Mouse (Mus musculus): ENCODE measurements around the gene Itga9. TPM values are rescaled to one million over a fixed set of nuclear protein-coding genes. Genes with fewer than 3 reads are reported as not detected.
A peak's percentile ranks its signal among the peaks of the same experiment; 100 is the strongest.

Gene Itga9
- polyA plus RNA-seq (2015; fragmentation: Nextera tagmentation; extraction: Ambion mirVana) = 0.48 and 0.55 TPM in 2 replicates

DNA sequence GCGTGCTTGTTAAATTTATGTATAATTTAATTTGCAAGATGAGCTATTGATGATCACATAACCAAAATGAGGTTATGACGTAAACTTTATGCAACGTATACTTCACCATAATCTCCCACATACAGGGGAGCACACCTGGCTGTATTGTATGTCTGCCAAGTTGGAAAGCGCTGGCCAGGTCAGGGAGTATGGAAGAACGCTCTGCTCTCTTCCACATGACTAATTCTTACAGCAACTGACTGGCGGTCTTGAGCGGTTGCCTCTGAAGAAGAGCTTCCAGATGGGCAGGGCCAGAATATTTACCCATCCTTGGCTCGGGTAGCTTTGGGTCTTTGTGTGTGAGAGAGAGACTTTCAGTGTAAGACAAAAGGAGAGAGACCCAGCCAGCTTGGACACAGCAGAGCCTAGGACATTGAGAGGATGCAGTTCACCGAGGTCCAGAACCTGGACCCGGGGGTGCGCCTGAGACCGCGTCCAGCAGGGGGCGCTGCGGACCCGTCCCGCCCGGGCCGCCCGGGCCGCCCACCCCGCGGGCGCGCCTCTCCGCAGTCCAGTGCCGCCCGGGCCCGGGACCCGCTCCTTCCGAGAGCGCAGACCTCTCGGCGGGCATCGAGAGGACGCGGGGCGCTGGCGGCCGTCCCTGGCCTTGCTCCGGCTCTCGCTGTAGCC lies at the start of gene Itga9:
Itga9 (plus strand) TSS at position 543 of the 669 bp plus-strand sequence.
- ATAC-seq = peak; percentile 90
- H3K27ac ChIP-seq = no peak within 1 kb of the TSS
- 11% methylated on average over 40 of the region's 42 CpGs for WGBS
- peak within 1 kb of the TSS; percentile 75 for H3K9ac ChIP-seq
- no peaks in the 10 kb centered on the region for H3K9me3 ChIP-seq (replicated peaks)
- peaks cover 8% of the 10 kb centered on the region for H3K4me1 ChIP-seq
- H3K4me2 ChIP-seq = peak within 1 kb of the TSS; percentile 97
- H3K36me3 ChIP-seq (ENCODE audit: poor library complexity, severe bottlenecking) = no peaks in the 10 kb centered on the region
- peak within 1 kb of the TSS; percentile 66 for H3K4me3 ChIP-seq
- H3K27me3 ChIP-seq = peaks cover 44% of the 10 kb centered on the region

DNA sequence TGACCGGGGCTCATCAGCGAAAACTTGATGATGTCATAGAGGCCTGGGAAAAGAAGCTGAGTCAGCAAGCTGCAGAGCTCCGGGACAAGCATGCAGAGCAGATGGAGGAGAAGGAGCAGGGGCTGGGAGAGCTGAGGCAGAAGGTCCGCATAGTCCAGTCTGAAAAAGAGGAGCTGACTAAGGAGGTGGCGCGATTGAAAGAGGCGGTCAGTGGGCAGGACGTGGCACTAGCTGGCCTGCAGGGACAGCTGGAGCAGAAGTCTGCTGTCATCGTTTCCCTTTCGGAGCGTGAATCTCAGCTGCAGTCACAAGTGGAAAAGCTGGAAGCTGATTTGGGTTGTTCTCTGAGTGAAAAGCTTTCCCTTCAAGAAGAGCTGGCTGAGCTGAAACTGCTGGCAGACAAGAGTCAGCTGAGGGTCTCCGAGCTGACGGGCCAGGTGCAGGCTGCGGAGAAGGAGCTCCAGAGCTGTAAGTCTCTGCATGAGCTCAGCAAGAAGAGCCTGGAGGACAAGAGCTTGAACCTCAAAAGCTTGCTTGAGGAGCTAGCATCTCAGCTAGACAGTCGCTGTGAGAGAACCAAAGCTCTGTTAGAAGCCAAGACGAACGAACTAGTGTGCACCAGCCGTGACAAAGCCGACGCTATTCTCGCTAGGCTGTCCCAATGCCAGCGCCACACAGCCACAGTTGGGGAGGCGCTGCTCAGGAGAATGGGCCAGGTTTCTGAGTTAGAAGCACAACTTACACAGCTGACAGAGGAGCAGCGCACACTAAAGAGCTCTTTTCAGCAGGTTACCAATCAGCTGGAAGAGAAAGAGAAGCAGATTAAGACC lies 49.3 kb upstream of the Itga9 start:
- Histone ChIP-seq H3K4me3 (no peak overlapping the region), H3K4me2 (no peak overlapping the region), H3K36me3 (ENCODE audit: poor library complexity, severe bottlenecking) (peaks cover 85% of the 10 kb centered on the region), H3K9me3 (replicated peaks) (no peaks in the 10 kb centered on the region), H3K4me1 (no peaks in the 10 kb centered on the region), H3K9ac (no peak overlapping the region), H3K27ac (peak overlapping the region; percentile 59), H3K27me3 (no peaks in the 10 kb centered on the region)
- ATAC-seq = no peak
- WGBS = 75% methylated on average over 24 of the region's 24 CpGs

DNA sequence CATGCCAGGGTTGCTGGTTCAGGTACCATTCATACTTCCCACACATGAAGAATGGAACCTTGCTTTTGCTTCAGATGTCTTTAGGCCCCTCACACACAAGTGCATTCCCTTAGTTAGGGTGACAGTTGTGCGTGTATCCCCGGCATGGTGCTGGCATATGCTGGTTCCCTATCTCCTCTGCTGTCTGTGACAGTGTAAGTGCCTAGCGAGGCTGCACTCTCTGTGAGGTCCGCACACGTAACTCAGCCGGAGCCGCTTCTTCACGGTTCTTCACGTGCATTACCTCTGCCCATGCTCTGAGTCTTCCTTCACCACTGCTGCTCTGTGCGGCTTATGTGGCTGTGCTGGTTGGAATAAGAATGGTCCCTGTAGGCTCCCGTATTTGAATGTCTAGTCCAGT lies 43.1 kb upstream of the Itga9 start:
- Histone ChIP-seq H3K27ac (no peak overlapping the region), H3K4me2 (no peak overlapping the region), H3K4me1 (no peaks in the 10 kb centered on the region), H3K9me3 (replicated peaks) (no peaks in the 10 kb centered on the region), H3K27me3 (no peaks in the 10 kb centered on the region), H3K4me3 (no peak overlapping the region), H3K9ac (no peak overlapping the region), H3K36me3 (ENCODE audit: poor library complexity, severe bottlenecking) (peaks cover 95% of the 10 kb centered on the region)
- WGBS = 95% methylated on average over 11 of the region's 11 CpGs
- ATAC-seq = no peak

DNA sequence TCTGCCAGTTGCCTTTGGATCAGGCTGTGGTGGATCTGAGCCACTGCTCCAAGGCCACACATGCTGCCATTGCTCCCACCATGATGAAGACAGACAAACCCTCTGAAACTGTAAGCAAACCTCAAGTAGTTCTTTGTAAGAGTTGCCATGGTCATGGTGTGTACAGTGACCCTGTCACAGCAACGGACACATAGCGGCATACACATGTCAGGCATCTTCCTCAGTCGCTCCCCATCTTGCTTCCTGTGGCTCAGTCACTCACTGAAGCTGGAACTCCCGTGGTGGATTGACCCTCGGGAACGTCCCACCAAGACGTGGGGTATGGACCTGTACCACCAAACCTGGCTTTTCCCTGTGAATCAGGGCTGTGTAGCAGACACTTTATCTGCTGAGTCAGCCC lies 42.6 kb upstream of the Itga9 start:
- 92% methylated on average over 7 of the region's 7 CpGs for WGBS
- no peak overlapping the region for H3K9ac ChIP-seq
- no peak for ATAC-seq
- no peaks in the 10 kb centered on the region for H3K4me1 ChIP-seq
- H3K4me2 ChIP-seq = no peak overlapping the region
- no peaks in the 10 kb centered on the region for H3K27me3 ChIP-seq
- no peak overlapping the region for H3K4me3 ChIP-seq
- peaks cover 91% of the 10 kb centered on the region for H3K36me3 ChIP-seq (ENCODE audit: poor library complexity, severe bottlenecking)
- H3K27ac ChIP-seq = no peak overlapping the region
- H3K9me3 ChIP-seq (replicated peaks) = no peaks in the 10 kb centered on the region

DNA sequence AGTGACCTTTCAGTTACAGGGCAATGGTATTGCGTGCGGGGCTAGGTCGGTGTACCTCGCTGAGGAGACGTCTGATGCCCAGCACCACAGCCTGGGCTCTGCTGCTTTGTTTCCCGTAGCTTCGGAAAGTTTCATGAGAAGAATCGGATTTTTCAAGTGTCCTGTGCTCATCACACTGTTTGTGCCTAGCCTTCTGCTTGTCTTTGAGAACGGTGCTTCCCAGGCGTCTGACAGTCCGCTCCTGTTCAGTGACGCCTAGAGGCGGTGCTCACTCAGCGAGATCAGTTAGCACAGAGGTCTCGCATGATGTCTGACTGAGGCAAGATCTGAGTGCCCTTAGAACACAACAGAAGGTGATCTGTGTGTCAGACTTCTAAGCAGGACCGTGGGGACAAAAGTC lies 41.8 kb upstream of the Itga9 start:
- peaks cover 91% of the 10 kb centered on the region for H3K36me3 ChIP-seq (ENCODE audit: poor library complexity, severe bottlenecking)
- no peak overlapping the region for H3K4me3 ChIP-seq
- no peaks in the 10 kb centered on the region for H3K9me3 ChIP-seq (replicated peaks)
- H3K4me1 ChIP-seq = no peaks in the 10 kb centered on the region
- ATAC-seq = no peak
- no peak overlapping the region for H3K4me2 ChIP-seq
- H3K27ac ChIP-seq = no peak overlapping the region
- no peaks in the 10 kb centered on the region for H3K27me3 ChIP-seq
- H3K9ac ChIP-seq = no peak overlapping the region
- 95% methylated on average over 16 of the region's 16 CpGs for WGBS

DNA sequence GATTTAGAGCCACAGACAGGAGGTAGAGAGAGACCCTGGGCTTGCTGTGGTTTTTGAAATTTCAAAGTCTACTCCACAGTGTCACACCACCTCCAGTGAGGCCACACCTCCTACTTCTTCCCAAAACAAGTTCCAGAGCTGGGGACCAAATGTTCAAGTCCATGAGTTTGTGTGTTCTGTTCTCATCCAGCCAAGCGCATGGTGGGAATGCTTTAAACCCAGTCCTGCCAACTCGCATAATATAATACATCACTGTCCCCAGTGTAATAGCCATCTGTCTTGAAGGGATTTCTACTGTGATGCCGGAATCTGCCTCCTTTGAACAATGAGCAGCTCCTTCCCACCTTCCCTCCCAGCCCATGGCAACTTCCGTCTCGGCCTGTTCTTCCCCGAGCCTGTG lies 37.2 kb upstream of the Itga9 start:
- Histone ChIP-seq H3K36me3 (ENCODE audit: poor library complexity, severe bottlenecking) (peaks cover 88% of the 10 kb centered on the region), H3K9ac (no peak overlapping the region), H3K4me1 (no peaks in the 10 kb centered on the region), H3K27me3 (no peaks in the 10 kb centered on the region), H3K9me3 (replicated peaks) (no peaks in the 10 kb centered on the region), H3K4me3 (no peak overlapping the region), H3K27ac (no peak overlapping the region), H3K4me2 (no peak overlapping the region)
- 85% methylated on average over 6 of the region's 6 CpGs for WGBS
- ATAC-seq = no peak; the same call in 1 of the 2 replicates

DNA sequence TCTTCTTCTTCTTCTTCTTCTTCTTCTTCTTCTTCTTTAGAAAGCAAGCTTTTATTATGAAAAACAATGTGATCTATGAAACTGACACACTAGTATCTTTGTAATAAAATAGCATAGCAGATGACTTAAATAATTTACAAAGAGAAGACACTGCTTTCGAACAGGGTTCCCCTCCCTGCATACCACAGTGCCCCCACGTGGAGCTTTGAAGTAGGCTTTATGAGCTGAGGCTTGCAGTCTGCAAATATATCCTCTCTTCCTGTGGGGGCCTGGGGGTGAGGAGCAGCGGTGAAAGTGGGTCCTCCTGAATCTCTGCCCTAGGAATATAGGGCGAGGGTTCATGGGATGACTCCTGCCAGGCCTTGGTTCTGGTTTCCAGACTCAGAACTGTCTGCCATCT lies 35.6 kb upstream of the Itga9 start:
- Histone ChIP-seq H3K4me1 (no peaks in the 10 kb centered on the region), H3K9ac (no peak overlapping the region), H3K27me3 (no peaks in the 10 kb centered on the region), H3K4me2 (no peak overlapping the region), H3K4me3 (no peak overlapping the region), H3K9me3 (replicated peaks) (no peaks in the 10 kb centered on the region), H3K36me3 (ENCODE audit: poor library complexity, severe bottlenecking) (peaks cover 85% of the 10 kb centered on the region), H3K27ac (no peak overlapping the region)
- 84% methylated on average over 4 of the region's 4 CpGs for WGBS
- ATAC-seq = no peak

DNA sequence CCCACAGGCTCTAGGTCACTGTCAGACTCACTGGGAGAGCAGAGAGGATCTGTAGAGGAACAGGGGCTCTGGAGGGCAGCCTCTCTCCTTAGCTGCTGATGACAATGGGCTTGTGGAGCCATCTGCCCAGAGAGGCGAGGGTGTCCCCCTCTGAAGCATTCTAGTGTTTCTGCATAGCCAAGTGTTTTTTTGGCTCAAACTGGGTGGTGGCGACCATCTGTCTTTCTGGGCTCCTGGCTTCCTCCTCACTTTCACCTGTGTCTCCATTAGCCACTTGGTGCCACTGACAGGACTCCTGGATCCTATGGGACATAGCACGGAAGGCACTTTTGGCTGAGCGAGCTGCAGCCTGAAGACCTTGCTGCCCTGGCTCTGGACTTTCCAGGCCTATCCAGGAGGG lies 34.8 kb upstream of the Itga9 start:
- Histone ChIP-seq H3K4me2 (no peak overlapping the region), H3K9me3 (replicated peaks) (no peaks in the 10 kb centered on the region), H3K4me1 (no peaks in the 10 kb centered on the region), H3K27me3 (no peaks in the 10 kb centered on the region), H3K4me3 (no peak overlapping the region), H3K36me3 (ENCODE audit: poor library complexity, severe bottlenecking) (peaks cover 83% of the 10 kb centered on the region), H3K9ac (no peak overlapping the region), H3K27ac (no peak overlapping the region)
- WGBS = 80% methylated on average over 4 of the region's 4 CpGs
- no peak for ATAC-seq

DNA sequence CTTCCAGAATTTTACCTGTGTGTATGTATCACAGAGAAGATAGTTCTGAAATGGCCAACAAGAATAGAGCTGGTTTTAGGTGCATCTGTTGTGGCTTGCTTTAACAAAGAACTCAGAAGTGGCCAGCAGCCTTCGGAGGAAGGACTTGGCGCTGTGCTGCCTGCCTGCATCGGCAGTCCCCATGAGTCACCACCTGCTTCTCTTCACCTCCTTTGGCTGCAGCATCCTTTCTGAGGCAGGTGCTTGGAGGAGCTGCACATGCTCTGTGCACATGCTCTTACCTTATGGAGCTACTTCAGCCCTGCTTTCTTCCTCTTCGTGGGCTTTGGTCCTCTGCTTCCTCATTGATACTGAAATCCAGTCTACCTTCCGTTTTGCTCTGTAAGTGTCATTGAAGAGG lies 31.6 kb upstream of the Itga9 start:
- ATAC-seq = no peak
- Histone ChIP-seq H3K4me3 (no peak overlapping the region), H3K4me2 (no peak overlapping the region), H3K9me3 (replicated peaks) (no peaks in the 10 kb centered on the region), H3K4me1 (no peaks in the 10 kb centered on the region), H3K27me3 (no peaks in the 10 kb centered on the region), H3K9ac (no peak overlapping the region), H3K27ac (no peak overlapping the region), H3K36me3 (ENCODE audit: poor library complexity, severe bottlenecking) (peaks cover 75% of the 10 kb centered on the region)
- WGBS = 91% methylated on average over 5 of the region's 5 CpGs

DNA sequence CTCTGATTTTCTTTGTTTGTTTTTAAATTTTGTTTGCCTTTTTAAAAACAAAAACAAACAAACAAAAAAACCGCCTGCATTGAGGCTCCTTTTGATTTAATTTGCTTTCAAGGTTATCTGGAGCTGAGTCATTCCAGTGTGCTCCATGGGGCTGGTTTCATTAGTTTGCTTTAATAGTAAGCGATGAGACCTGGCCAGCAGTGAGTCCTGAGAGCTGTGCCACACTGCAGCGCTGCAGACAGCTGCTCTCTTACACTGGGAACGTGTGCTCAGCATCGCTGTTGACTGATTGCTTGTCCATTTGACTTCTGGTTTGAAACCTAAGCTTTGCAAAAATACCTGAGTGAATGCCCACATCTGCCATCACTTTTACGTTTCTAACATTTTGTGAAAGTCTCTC lies 26.1 kb upstream of the Itga9 start:
- no peak overlapping the region for H3K4me2 ChIP-seq
- H3K27ac ChIP-seq = no peak overlapping the region
- WGBS = 81% methylated on average over 6 of the region's 6 CpGs
- no peaks in the 10 kb centered on the region for H3K9me3 ChIP-seq (replicated peaks)
- H3K4me3 ChIP-seq = no peak overlapping the region
- no peak overlapping the region for H3K9ac ChIP-seq
- H3K27me3 ChIP-seq = no peaks in the 10 kb centered on the region
- ATAC-seq = no peak
- no peaks in the 10 kb centered on the region for H3K4me1 ChIP-seq
- H3K36me3 ChIP-seq (ENCODE audit: poor library complexity, severe bottlenecking) = peaks cover 59% of the 10 kb centered on the region

DNA sequence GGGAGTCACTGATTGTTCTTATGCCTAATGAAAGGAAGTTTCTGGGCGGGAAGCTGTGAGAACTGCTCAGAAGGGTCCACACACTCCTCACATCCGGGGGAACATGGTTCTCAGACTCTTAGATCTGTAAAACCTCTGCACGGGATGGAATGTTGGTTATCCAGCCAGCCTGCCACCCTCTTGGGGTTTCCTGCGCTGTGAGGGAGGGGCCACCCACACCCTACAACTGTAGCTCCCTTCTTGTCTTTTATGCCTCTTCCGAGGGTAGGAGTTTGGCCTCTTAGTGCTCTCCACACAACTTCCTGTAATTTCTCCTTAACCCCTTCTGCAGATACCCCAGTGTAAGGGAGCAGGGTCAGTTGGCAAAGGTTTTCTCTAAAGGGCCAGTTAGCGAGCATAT lies 23.7 kb upstream of the Itga9 start:
- Histone ChIP-seq H3K4me1 (no peaks in the 10 kb centered on the region), H3K27ac (no peak overlapping the region), H3K4me2 (no peak overlapping the region), H3K9me3 (replicated peaks) (no peaks in the 10 kb centered on the region), H3K36me3 (ENCODE audit: poor library complexity, severe bottlenecking) (peaks cover 42% of the 10 kb centered on the region), H3K4me3 (no peak overlapping the region), H3K9ac (no peak overlapping the region), H3K27me3 (no peaks in the 10 kb centered on the region)
- 88% methylated on average over 6 of the region's 6 CpGs for WGBS
- no peak for ATAC-seq

DNA sequence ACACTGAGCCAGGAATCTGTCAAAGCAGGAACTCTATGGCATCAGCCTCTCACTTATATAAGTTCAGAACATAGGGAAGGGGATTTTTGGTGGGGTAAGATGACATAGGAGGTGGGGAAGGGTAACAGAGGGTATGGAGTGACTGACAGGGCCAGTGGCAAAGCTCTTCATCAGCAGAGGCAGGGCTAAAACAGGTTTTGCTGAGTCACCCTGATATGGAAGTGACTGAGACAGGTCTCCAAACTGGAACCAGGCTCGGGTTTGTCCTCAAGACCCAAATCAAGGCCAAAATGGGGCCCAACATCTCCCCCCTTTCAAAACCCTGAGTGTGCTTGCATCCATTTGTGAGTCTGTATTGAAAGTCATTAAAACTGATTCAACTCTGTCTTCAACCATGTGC lies 21.7 kb upstream of the Itga9 start:
- Histone ChIP-seq H3K4me1 (no peaks in the 10 kb centered on the region), H3K9ac (no peak overlapping the region), H3K4me2 (no peak overlapping the region), H3K4me3 (no peak overlapping the region), H3K27me3 (no peaks in the 10 kb centered on the region), H3K36me3 (ENCODE audit: poor library complexity, severe bottlenecking) (peaks cover 33% of the 10 kb centered on the region), H3K27ac (no peak overlapping the region), H3K9me3 (replicated peaks) (no peaks in the 10 kb centered on the region)
- ATAC-seq = no peak
- 82% methylated on average over 1 of the region's 1 CpGs for WGBS

All from forebrain, embryonic 13.5 days (tissue).